Mouse (Mus musculus) myocyte (in vitro differentiated cells): ENCODE results near the gene Rassf3.

Experiments
- E2F4 ChIP-seq: IDR thresholded peaks from one replicate; pipeline ENCODE4 v1.6.1; 2011; ENCODE audit warnings: mild to moderate bottlenecking, control low read depth, moderate library complexity; ENCODE audit not compliant: insufficient read depth
- MAX ChIP-seq: IDR thresholded peaks from one replicate; pipeline ENCODE4 v1.6.1; 2011; ENCODE audit warnings: low read depth, mild to moderate bottlenecking, control low read depth
- MYOD1 ChIP-seq, 3 experiments: IDR thresholded peaks; one replicate each; pipeline ENCODE4 v1.6.1; 2011; ENCODE audit warnings: control low read depth in 2 of 3, low read depth in 2 of 3, mild to moderate bottlenecking in 2 of 3, moderate library complexity in 1 of 3; ENCODE audit not compliant: insufficient read length in 2 of 3, control insufficient read depth in 1 of 3
- POLR2A ChIP-seq: IDR thresholded peaks from one replicate; pipeline ENCODE4 v1.6.1; 2011; ENCODE audit warnings: low read depth, mild to moderate bottlenecking, control low read depth, moderate library complexity; ENCODE audit not compliant: insufficient read length
- POLR2AphosphoS2 ChIP-seq: IDR thresholded peaks from one replicate; pipeline ENCODE4 v1.6.1; 2011; ENCODE audit warnings: low read depth, control low read depth; ENCODE audit not compliant: insufficient read length
- SRF ChIP-seq: IDR thresholded peaks from one replicate; pipeline ENCODE4 v1.6.1; 2011; ENCODE audit warnings: low read depth; ENCODE audit not compliant: control insufficient read depth, insufficient read length
- TCF12 ChIP-seq: IDR thresholded peaks from one replicate; pipeline ENCODE4 v1.6.1; 2011; ENCODE audit warnings: mild to moderate bottlenecking, control low read depth; ENCODE audit not compliant: poor library complexity, insufficient read depth, severe bottlenecking

DNA sequence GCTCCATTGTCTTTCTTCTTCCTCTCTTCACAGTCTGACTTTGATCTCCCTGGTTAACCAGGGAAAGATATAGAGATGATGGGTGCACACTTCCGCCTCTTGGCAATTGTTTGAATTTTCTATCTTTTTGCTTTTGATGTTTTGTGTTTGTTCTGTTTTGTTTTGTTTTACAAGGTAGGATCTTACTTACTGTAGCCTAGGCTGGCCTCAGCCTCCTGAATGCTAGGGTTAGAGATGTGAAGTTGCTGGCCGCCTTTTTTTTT lies 17.9 kb upstream of the Rassf3 start:
- TF ChIP-seq TCF12 = no peak
- no peak for TF ChIP-seq POLR2A
- TF ChIP-seq SRF = no peak
- TF ChIP-seq POLR2AphosphoS2 = no peak
- no peak for TF ChIP-seq MAX
- no peak for TF ChIP-seq E2F4
- TF ChIP-seq MYOD1 (IDR thresholded peaks at IDR 0.05; ENCODE audit: control insufficient read depth in 1 of 3, insufficient read length in 2 of 3, low read depth in 2 of 3) = no peak
